Comparison of ENCODE assay signal across 22 mouse cellular contexts in genomic region chr10:69528746-69529145, GRCm38 (mm10).
A peak's percentile ranks its signal among the peaks of the same experiment; 100 is the strongest.
DNase-seq lines count a peak whose midpoint lies in the region; ATAC-seq and TF ChIP-seq lines count a peak whose summit lies in the region.
"Had no signal": no experiment of that assay in that cellular context is flagged by ENCODE, and none has a peak within 500 bp of the region (broad histone marks: within the 10 kb centered on the region; RNA-seq: fewer than 3 reads in every experiment).

No protein-coding gene starts in this region.

- no peaks in the 10 kb centered on the region for H3K9me3 ChIP-seq in hindbrain, embryonic 11.5 days (ENCODE audit: control insufficient read depth, low read length)
- H3K9me3 ChIP-seq in hindbrain, embryonic 12.5 days (replicated peaks) = no peaks in the 10 kb centered on the region
- H3K9me3 ChIP-seq in midbrain, embryonic 11.5 days (ENCODE audit: control insufficient read depth, low read length) = no peaks in the 10 kb centered on the region
- H3K9me3 ChIP-seq in midbrain, embryonic 15.5 days = no peaks in the 10 kb centered on the region
- H3K9me3 ChIP-seq: embryonic facial prominence, embryonic 13.5 days; hindbrain, embryonic 13.5 days; intestine, embryonic 15.5 days; limb, embryonic 10.5 days; midbrain, embryonic 12.5 days; neural tube, embryonic 15.5 days had no signal

- H3K4me3 ChIP-seq in heart, adult 2 months = peak overlapping the region; percentile 16; the same call in 1 of the 2 replicates
- no peak overlapping the region for H3K4me3 ChIP-seq in hindbrain, embryonic 11.5 days (ENCODE audit: low read depth, low read length)
- H3K4me3 ChIP-seq in hindbrain, embryonic 12.5 days = no peak overlapping the region
- no peak overlapping the region for H3K4me3 ChIP-seq in midbrain, embryonic 11.5 days (ENCODE audit: low read depth, low read length)
- no peak overlapping the region for H3K4me3 ChIP-seq in midbrain, embryonic 15.5 days
- H3K4me3 ChIP-seq in layer of hippocampus, adult 2 months = no peak overlapping the region
- H3K4me3 ChIP-seq: embryonic facial prominence, embryonic 13.5 days; hindbrain, embryonic 13.5 days; intestine, embryonic 15.5 days; limb, embryonic 10.5 days; midbrain, embryonic 12.5 days; myocyte; neural tube, embryonic 15.5 days had no signal

- peak in 1 of 2 experiments; percentile 4 for DNase-seq in heart, adult 2 months
- no peak for DNase-seq in heart, postnatal 4 days
- peak; percentile 18 for DNase-seq in hindbrain, embryonic 11.5 days (ENCODE audit: low spot score)
- DNase-seq in midbrain, embryonic 11.5 days (ENCODE audit: low spot score, missing footprints) = peak; percentile 77
- no peak for DNase-seq in thymus, postnatal 0 days (ENCODE audit: low spot score)
- no peak for DNase-seq in layer of hippocampus, adult 2 months (ENCODE audit: low spot score in 2 of 2)
- DNase-seq: adrenal gland, postnatal 10 days; cerebellum, adult 11 months; cerebellum, postnatal 25 days; lung, adult 2 months; lung, postnatal 4 days had no signal

- H3K27me3 ChIP-seq in heart, adult 2 months (ENCODE audit: control insufficient read depth, insufficient read depth, low read length) = no peaks in the 10 kb centered on the region
- H3K27me3 ChIP-seq in hindbrain, embryonic 11.5 days (ENCODE audit: control insufficient read depth, insufficient read depth, low read length) = no peaks in the 10 kb centered on the region
- no peaks in the 10 kb centered on the region for H3K27me3 ChIP-seq in hindbrain, embryonic 12.5 days
- H3K27me3 ChIP-seq in midbrain, embryonic 11.5 days (ENCODE audit: control insufficient read depth, insufficient read depth, low read length) = no peaks in the 10 kb centered on the region
- H3K27me3 ChIP-seq in midbrain, embryonic 15.5 days (replicated peaks) = no peaks in the 10 kb centered on the region
- H3K27me3 ChIP-seq: embryonic facial prominence, embryonic 13.5 days; hindbrain, embryonic 13.5 days; intestine, embryonic 15.5 days; midbrain, embryonic 12.5 days; neural tube, embryonic 15.5 days had no signal

- H3K4me2 ChIP-seq in hindbrain, embryonic 11.5 days (replicated peaks; ENCODE audit: low read depth, low read length) = no peak overlapping the region
- no peak overlapping the region for H3K4me2 ChIP-seq in hindbrain, embryonic 12.5 days (replicated peaks)
- H3K4me2 ChIP-seq in midbrain, embryonic 11.5 days = no peak overlapping the region
- no peak overlapping the region for H3K4me2 ChIP-seq in midbrain, embryonic 15.5 days
- H3K4me2 ChIP-seq: embryonic facial prominence, embryonic 13.5 days; hindbrain, embryonic 13.5 days; intestine, embryonic 15.5 days; liver, embryonic 11.5 days; midbrain, embryonic 12.5 days; neural tube, embryonic 15.5 days had no signal

- no peaks in the 10 kb centered on the region for H3K4me1 ChIP-seq in heart, adult 2 months (ENCODE audit: control insufficient read depth, insufficient read depth, low read length)
- H3K4me1 ChIP-seq in hindbrain, embryonic 11.5 days (replicated peaks; ENCODE audit: control insufficient read depth, insufficient read depth, low read length) = peaks cover 2% of the 10 kb centered on the region; the same call in 1 of the 2 replicates
- H3K4me1 ChIP-seq in hindbrain, embryonic 12.5 days = peaks cover 12% of the 10 kb centered on the region
- no peaks in the 10 kb centered on the region for H3K4me1 ChIP-seq in midbrain, embryonic 11.5 days (ENCODE audit: control insufficient read depth, insufficient read depth, low read length)
- peaks cover 23% of the 10 kb centered on the region for H3K4me1 ChIP-seq in midbrain, embryonic 15.5 days
- H3K4me1 ChIP-seq: intestine, embryonic 15.5 days had no signal

- no peak for TF ChIP-seq EP300 in heart, adult 2 months (IDR thresholded peaks at IDR 0.05; ENCODE audit: insufficient read depth, low read depth, low read length)

- peak overlapping the region; percentile 72 for H3K27ac ChIP-seq in heart, adult 2 months
- H3K27ac ChIP-seq in hindbrain, embryonic 11.5 days (ENCODE audit: low read depth, low read length) = no peak overlapping the region
- no peak overlapping the region for H3K27ac ChIP-seq in hindbrain, embryonic 12.5 days
- H3K27ac ChIP-seq in midbrain, embryonic 11.5 days (ENCODE audit: low read depth, low read length) = no peak overlapping the region
- no peak overlapping the region for H3K27ac ChIP-seq in midbrain, embryonic 15.5 days
- no peak overlapping the region for H3K27ac ChIP-seq in layer of hippocampus, adult 2 months
- H3K27ac ChIP-seq: embryonic facial prominence, embryonic 13.5 days; hindbrain, embryonic 13.5 days; intestine, embryonic 15.5 days; limb, embryonic 10.5 days; midbrain, embryonic 12.5 days; neural tube, embryonic 15.5 days had no signal

- no peak for TF ChIP-seq CTCF in heart, adult 2 months (IDR thresholded peaks at IDR 0.05)
- TF ChIP-seq CTCF in layer of hippocampus, adult 2 months (conservative IDR thresholded peaks at IDR 0.05) = no peak

- intact Hi-C loops in heart, adult 2 months (cut with DNase I) = loop anchor here (5.0 kb wide), 1 partner anchor 124 kb away; no protein-coding TSS in a partner anchor

- no peak for ATAC-seq in hindbrain, embryonic 11.5 days (ENCODE audit: low FRiP score)
- no peak for ATAC-seq in hindbrain, embryonic 12.5 days (ENCODE audit: low FRiP score)
- ATAC-seq in midbrain, embryonic 11.5 days (ENCODE audit: low FRiP score) = no peak
- ATAC-seq in midbrain, embryonic 15.5 days (replicated peaks) = no peak
- ATAC-seq: forebrain, embryonic 16.5 days; intestine, embryonic 15.5 days had no signal

- H3K36me3 ChIP-seq in heart, adult 2 months (ENCODE audit: control insufficient read depth, insufficient read depth, low read length) = no peaks in the 10 kb centered on the region
- H3K36me3 ChIP-seq in hindbrain, embryonic 11.5 days (ENCODE audit: control insufficient read depth, insufficient read depth, low read length) = no peaks in the 10 kb centered on the region
- no peaks in the 10 kb centered on the region for H3K36me3 ChIP-seq in hindbrain, embryonic 12.5 days
- no peaks in the 10 kb centered on the region for H3K36me3 ChIP-seq in midbrain, embryonic 11.5 days (ENCODE audit: control insufficient read depth, insufficient read depth, low read length)
- no peaks in the 10 kb centered on the region for H3K36me3 ChIP-seq in midbrain, embryonic 15.5 days (replicated peaks)
- H3K36me3 ChIP-seq: embryonic facial prominence, embryonic 13.5 days; hindbrain, embryonic 13.5 days; intestine, embryonic 15.5 days; limb, embryonic 10.5 days; midbrain, embryonic 12.5 days; neural tube, embryonic 15.5 days had no signal

- H3K9ac ChIP-seq in heart, adult 2 months (ENCODE audit: low read depth, low read length) = no peak overlapping the region
- no peak overlapping the region for H3K9ac ChIP-seq in hindbrain, embryonic 11.5 days (ENCODE audit: low read depth, low read length)
- H3K9ac ChIP-seq in hindbrain, embryonic 12.5 days = no peak overlapping the region
- H3K9ac ChIP-seq in midbrain, embryonic 11.5 days (ENCODE audit: low read length) = no peak overlapping the region
- no peak overlapping the region for H3K9ac ChIP-seq in midbrain, embryonic 15.5 days
- H3K9ac ChIP-seq: embryonic facial prominence, embryonic 13.5 days; hindbrain, embryonic 13.5 days; intestine, embryonic 15.5 days; midbrain, embryonic 12.5 days; neural tube, embryonic 15.5 days had no signal

- no peak for TF ChIP-seq POLR2A in heart, adult 2 months (IDR thresholded peaks at IDR 0.05; ENCODE audit: insufficient read depth, low read depth, low read length)

- 43% methylated on average over 4 of the region's 4 CpGs for WGBS in heart, adult 2 months
- WGBS in hindbrain, embryonic 11.5 days = 61% methylated on average over 4 of the region's 4 CpGs
- WGBS in hindbrain, embryonic 12.5 days = 62% methylated on average over 4 of the region's 4 CpGs
- WGBS in midbrain, embryonic 11.5 days = 54% methylated on average over 4 of the region's 4 CpGs
- 65% methylated on average over 4 of the region's 4 CpGs for WGBS in midbrain, embryonic 15.5 days

- no peaks in the 10 kb centered on the region for H3K79me2 ChIP-seq in heart, adult 2 months (replicated peaks; ENCODE audit: control insufficient read depth, insufficient read depth, low read length)

Comparison
In these comparisons a context has a peak if more than half of its experiments do, and no peak if none do; other contexts are left out.
1. DNase-seq: peak in hindbrain, embryonic 11.5 days (single experiment) and midbrain, embryonic 11.5 days (single experiment); none in heart, postnatal 4 days (single experiment), thymus, postnatal 0 days (single experiment) and layer of hippocampus, adult 2 months (0 of 2).